Mouse (Mus musculus) urinary bladder, postnatal 25 days (tissue): ENCODE results near the gene Qpct.

ENCODE experiments used
- DNase-seq: peaks from one replicate; pipeline ENCODE4 v3.0.0; 2022; ENCODE audit warnings: low spot score

Gene Qpct

DNA sequence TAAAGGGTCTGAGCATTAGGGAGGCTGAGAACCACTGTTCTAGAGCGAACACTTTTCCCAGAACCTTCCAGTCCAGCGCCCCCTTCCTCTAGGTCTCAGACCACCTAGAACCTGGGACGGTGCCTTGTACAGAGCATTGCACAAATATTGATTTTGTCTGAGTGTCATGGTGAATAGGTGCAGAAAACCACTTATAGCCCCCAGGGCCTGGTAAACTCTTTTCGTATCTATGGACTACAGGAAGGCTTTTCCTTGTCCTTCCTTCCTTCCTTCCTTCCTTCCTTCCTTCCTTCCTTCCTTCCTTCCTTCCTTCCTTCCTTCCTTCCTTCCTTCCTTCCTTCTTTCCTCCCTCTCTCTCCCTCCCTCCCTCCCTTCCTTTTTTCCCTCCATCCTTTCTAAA, at the start of gene Qpct:
Gene Qpct (plus strand): TSS at position 301 of the 400 bp plus-strand sequence.
- no peak for DNase-seq

GRCm38 (mm10) chr17:79013625-79014024, 38.1 kb upstream of the Qpct start:
- no peak for DNase-seq

GRCm38 (mm10) chr17:79014911-79015685, 36.6 kb upstream of the Qpct start:
- DNase-seq, result no peak

DNA sequence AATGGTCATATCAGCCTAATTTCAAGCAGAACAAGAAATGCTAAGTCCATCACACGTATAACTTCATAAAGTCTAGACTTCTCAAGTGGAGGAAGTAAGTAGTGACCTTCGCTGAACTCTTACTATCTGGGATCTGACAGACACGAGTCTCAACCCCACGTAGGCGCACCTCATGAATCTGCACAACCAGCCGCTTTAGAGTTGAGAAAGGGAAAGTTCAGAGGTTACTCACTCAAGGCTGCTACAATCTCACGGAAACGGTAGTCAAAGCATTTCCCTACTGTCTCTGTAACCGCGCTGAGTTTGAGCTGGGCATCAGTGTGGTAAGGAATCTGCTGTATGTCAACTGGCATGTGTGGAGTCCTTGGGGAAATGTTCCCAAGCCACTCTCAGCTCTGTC, 35.9 kb upstream of the Qpct start:
- DNase-seq, result no peak

GRCm38 (mm10) chr17:79018422-79018821, 33.3 kb upstream of the Qpct start:
- DNase-seq, result no peak

- no peak for DNase-seq
These were observed 31.9 kb upstream of the Qpct start for GRCm38 (mm10) chr17:79019726-79020207.

DNA sequence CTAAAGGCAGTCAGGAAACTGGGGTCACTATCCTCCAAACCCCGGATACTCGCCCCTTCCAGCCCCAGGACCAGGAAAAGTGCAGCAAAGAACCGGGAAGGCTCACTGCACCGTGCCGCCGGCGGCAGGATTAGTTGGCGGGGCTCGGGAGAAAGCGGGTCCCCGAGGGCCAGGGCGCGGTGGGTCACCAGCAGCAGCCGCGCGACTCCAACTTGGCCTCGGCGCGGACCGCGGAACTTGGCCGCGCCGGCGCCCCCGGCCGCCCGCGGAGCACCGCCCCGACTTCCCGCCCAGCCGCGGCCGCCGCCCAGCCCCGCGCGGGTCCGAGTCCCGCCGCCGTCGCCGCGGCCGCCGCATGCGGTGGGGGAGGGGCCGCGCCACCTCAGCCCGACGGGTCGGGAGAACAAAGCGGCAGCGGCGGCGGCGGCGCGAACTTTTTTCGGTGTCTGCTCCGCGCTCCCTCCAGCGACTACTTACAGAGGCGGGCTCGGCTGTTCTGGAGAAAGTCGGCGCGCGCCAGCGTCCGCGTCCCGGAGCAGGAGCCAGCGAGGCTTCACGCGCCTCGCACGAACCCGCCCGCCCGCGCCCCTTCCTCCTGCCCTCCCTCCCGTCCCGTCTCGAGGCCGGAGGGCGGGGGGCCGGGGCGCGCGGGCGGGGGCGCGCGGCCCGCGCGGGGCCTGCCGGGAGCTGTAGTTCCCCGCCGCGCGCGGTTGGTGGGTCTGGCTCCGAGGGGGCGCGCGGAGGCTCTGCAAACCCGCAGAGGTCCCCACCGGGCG, 31.3 kb upstream of the Qpct start, which contains the start of gene Prkd3:
Gene Prkd3 (minus strand): TSS at position 609 of the 776 bp plus-strand sequence.
- DNase-seq, result peak; percentile 57

DNA sequence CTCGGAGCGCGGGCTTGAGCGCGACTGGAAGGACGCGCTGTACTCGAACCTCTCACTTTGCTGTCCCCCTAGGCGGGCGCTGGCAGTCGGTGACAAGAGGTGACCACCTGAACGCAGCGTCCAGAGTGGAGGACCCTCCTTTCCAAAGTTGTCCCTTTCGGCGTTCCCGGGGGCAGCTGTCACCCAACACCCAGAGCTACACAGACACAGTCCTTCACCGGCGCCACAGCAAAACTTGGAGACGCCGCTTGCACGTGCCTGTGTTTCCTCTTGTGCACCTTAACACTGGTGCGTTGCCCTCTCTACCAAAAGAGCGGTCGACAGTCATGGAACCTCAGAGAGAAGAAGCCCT, 30.7 kb upstream of the Qpct start:
- DNase-seq, result no peak

- no peak for DNase-seq
These were observed 29.0 kb upstream of the Qpct start for GRCm38 (mm10) chr17:79022746-79023145.

DNA sequence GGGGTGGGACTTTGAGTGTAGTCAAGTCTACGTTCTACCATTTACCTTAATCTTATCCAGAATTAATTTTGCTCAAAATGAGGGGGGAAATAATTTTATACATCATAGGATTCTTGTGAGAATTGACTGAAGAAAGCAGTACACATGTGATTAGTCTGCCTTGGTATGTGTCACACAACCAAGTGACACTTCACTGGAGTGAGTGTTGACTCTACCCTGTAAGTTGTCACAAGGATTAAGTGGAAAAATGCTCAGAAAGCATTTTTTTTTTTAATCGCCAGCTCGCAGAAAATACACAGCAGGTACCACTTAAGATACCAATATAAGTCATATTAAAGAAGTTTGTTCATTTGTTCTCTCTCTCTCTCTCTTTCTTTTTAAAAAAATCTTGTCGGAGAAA, 27.2 kb upstream of the Qpct start:
- DNase-seq, result no peak

- no peak for DNase-seq
These were observed 22.5 kb upstream of the Qpct start for GRCm38 (mm10) chr17:79029226-79029625.

GRCm38 (mm10) chr17:79031569-79031968, 20.1 kb upstream of the Qpct start:
- DNase-seq, result no peak

GRCm38 (mm10) chr17:79032782-79033181, 18.9 kb upstream of the Qpct start:
- no peak for DNase-seq

DNA sequence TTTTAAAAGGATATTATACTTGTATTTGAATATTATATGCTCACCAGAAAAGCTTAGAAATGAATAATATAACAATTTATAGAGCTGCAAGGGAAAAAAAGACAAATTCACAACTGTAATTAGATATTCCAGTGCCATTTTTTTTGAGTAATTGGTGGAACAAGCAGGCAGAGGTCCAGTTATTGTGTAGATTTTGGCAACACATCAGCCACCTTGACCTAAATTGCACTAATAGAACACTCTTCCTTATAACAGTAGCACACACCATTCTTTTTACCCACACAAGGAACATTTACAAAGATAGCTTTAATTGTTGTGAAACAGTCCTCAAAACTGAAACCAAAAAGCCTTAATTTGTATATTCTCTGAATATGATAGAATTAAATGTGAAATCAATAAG, 12.0 kb upstream of the Qpct start:
- DNase-seq, result no peak

DNA sequence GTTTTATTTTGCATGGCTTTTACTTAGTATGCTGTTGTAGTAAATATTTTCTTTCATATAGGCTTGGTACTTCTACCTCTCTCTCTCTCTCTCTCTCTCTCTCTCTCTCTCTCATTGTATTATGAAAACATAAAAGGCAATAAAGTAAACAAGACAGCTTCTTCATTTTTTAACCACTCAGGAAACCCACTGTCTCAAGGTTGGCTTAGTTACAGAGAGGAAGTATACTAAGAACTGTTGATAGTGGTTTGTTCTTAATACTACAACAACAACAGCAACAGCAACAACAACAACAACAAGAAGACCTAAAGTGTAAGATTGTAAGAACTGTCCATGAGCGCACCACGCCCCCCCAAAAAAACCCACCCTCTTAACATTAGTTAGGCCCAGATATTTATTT, 8.0 kb upstream of the Qpct start:
- no peak for DNase-seq

GRCm38 (mm10) chr17:79052088-79052812, 544 bp downstream of the Qpct start:
- DNase-seq, result peak; percentile 41

DNA sequence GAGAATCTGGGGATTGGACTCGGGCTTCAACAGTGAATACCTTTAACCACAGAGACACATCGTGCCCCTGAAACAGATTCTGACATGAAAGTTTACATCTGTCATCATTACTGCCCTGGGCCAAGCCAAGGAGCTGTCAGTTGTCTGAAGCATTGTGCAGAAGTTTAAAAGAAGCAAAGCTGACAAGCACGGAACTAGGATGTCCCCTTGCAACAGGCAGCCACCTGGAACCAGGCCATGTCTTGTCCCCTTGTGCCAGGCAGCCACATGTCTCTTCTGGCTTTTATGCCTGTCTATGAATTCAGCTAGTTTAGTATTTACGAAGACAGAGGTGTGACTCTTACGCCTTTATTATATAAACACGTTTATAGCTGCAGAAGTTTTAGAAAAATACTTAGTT, 6.6 kb downstream of the Qpct start:
- DNase-seq, result no peak

DNA sequence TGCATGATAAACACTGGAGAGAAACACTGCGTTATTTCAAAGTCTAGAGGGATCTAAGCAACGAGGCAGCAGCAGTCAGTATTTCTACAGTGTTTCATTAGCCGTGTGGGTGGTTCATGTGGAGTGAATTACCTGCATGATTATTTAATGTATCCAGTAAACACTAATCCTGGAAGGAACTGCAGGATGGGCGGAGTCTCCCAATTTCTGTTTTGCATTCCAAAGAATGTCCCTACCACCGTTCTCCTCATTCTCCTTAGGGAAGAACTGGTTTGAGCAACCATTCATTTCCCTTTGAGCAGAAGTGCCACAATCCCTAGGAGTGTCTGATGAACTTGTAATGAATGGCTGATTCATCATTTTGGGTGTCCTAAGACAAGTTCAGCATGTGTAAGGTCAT, 8.5 kb downstream of the Qpct start:
- no peak for DNase-seq

DNA sequence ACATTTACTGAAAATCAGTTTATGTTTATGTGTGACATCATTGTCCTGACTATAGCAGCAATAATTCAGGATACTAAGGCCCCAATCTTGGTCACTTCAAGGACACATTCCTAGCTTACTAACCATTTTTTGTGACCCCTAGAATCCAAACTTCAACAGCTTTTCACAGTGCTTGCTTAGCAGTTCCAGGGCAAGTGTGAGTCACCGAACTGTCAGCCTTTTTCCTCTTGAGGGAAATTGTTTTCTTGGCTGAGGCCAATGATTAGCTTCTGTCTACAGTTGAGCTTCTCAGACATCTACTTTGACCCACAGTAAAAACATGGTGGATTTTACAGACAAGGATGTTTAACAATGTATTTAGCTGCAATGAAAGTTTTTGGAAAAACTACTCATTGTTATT, 12.5 kb downstream of the Qpct start:
- no peak for DNase-seq

- DNase-seq, result no peak
These were observed 16.9 kb downstream of the Qpct start for GRCm38 (mm10) chr17:79068581-79068980.

GRCm38 (mm10) chr17:79069019-79069418, 17.3 kb downstream of the Qpct start:
- no peak for DNase-seq

DNA sequence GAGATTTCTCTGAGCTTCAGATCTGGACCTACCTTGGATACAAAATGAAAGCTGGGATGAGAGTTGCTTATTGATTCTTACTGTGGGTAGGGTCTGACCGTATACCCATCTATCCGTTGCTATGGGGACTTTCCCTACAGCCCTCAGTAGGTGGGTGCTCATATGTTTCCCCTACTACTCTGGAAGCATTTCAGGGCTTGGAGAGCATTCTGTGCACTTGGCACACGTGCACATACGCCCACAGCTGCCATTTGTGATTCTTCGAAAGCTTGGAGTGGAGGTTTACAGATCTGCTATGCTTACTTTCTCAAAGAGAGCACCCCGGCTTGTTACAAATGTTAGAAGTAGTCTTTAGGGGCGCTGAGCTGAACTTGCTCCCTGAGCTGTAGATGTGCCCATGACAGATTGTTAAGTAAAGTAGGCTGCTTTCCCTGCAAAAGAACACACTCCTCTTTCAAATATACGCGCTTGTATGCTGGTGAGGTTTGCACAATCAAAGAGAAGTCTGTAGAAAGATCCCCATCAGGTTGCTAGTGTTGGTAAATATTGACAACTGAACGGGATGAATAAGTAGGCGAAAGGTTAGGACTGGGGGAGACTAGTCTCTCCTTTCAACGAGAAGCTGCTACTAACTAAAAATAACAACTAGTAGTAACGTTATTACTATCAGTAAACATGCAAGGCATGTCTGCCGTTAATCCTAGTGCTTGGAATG, 18.2 kb downstream of the Qpct start:
- DNase-seq, result no peak
